Mouse (Mus musculus) retina, adult 2 months (tissue): Measurements from ENCODE around the gene Klrc1.
"Not testable (repeated sequence)": the region's sequence is repeated elsewhere in the genome, so short reads cannot be mapped to it uniquely, and the experiment has no call there.

Experiments
- DNase-seq: peaks from one replicate; pipeline ENCODE4 v3.0.0-alpha.2; 2012; ENCODE audit warnings: low read depth, low spot score

The Klrc1 gene

DNA sequence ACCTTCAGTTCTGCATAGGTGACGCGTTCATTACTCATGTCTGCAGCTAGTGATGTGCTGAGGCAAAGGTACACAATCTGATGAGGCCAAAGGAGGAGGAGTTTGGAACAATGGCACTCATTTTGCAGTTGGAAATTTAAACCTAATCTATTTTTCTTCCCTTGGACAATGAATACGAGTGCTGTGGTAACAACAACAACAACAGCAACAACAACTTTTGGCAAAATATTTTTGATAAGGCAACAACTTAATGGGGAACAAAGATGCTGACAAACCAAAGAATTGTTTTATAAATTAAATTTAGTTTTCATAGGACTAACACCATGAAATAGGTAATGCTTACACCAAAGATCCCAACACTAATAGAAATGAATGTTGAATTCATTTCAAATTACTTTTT, at the start of gene Klrc1:
Gene Klrc1, minus strand, starts transcription at position 101 of the 400 bp plus-strand sequence.
- DNase-seq, result no peak

DNA sequence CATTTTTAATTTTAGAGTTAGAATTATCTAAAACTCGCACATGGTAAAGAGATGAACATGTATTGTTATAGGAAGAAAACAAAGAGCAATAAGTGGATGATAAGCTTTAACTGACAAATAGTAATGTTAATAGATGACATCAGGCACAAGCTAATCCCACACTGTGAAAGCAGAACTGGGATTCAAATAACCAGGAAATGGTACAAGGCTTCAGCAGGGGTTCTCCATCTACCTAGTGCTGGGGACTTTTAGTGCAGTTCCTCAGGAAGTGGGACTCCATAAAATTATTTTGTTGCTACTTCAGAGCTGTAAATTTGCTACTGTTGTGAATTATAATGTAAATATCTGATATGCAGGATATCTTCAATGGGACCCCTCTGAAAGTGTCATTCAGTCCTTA, 48.5 kb upstream of the Klrc1 start:
- no peak for DNase-seq

DNA sequence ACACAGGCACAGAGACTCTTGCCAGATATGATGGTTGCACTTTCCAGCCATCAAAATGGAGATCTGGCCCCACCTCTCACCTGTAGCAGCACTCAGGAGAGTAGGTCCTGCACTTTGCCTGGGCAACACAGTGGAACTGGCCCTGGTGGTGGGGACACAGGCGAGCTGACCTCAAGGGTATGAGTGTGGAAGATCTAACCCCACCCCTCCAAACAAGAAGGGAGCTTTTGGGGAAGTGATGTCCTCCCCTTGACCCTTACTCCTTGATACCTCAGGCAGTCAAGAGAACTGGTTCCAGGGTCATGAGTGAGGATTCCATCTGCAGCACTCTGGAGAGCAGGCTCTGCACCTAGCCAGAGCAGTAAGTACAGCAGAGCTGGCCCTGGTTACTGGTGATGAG, 42.6 kb upstream of the Klrc1 start:
- no peak for DNase-seq

- no peak for DNase-seq
These were observed 41.7 kb upstream of the Klrc1 start for GRCm38 (mm10) chr6:129720487-129720886.

DNA sequence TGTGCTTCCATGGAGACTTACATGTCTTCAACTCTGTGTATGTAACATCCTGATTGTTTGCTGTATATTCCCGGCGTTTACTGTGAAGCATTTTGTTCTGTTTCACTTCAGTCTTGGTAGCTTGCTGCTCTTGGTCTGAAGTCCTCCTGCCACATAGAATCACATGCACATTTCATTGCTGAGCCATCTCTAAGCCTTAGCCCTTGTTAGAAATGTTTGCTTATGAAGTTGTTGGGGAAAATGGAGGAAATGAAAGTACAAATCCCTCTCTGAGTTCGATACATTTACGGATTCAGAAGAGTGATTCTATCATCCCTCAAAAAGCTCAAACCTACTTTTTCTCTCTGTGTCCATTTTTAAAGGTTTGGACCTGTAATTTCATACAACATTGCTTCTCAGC, 38.3 kb upstream of the Klrc1 start, which contains the start of gene Klri1:
Gene Klri1, minus strand, starts transcription at position 101 of the 400 bp plus-strand sequence.
- DNase-seq, result no peak

DNA sequence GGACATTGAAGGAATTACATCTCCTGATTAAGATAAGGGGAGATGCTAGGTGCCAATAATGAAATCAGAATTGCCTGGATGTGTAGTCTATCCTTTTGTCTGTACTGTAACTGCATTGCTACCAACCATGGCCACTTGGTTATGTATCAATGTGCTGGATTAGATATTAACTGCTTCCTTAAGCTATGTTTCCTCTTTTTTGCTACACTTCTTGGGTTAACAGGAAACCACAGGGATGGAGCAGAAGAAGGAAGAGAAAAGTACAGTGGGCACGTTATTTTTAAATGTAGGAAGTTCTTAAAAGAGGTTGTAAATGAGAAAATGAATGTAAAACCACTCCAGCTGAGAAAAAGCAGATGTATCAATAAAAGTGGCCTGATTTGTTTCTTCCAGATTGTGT, 34.8 kb upstream of the Klrc1 start:
- no peak for DNase-seq

DNA sequence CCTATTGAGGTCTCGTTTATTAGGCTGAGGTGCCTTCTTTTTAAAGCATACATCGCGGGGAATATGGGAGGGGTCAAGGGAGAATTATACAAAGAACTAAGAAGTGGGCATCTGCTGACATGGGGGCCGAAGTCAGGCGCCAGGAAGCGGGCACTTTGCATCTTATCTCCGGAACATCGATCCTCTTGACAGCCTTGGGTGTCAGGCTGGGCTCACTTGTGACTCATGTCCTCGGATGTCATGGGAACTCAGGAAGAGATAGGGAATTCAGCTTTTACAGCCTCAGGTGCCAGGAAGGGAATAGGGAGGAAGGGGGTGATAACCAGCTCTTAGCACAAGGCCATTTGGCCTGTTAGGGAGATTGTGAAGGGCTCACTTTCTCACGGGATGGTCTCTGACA, 12.7 kb upstream of the Klrc1 start:
- DNase-seq, result not testable (repeated sequence)

DNA sequence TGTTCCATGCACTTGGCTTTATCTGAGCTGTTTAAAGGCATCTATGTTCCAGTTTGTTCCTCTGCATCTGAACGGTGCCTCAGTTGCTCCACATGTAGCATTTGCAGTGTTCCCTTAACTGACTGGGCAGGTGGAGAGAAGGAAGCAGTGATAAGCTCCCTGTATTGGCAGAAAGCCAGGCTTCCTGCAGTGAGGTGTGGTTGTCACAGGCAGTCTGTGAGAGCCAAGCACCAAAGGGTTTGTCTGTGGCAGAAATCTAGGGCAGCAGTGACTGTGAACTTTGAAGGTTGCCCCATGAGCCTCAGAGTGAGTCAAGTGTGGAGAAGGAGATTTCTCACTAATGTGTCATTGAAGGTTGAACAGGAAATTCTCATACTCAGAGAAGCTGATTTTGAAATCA, 1.6 kb upstream of the Klrc1 start:
- no peak for DNase-seq

- DNase-seq, result not testable (repeated sequence)
These were observed 17.5 kb downstream of the Klrc1 start for GRCm38 (mm10) chr6:129661301-129661700.

- not testable (repeated sequence) for DNase-seq
These were observed 18.2 kb downstream of the Klrc1 start, which contains the start of gene Klrc2 for GRCm38 (mm10) chr6:129660589-129660988. TSS of gene Klrc2 (minus strand) at chr6:129660689.

DNA sequence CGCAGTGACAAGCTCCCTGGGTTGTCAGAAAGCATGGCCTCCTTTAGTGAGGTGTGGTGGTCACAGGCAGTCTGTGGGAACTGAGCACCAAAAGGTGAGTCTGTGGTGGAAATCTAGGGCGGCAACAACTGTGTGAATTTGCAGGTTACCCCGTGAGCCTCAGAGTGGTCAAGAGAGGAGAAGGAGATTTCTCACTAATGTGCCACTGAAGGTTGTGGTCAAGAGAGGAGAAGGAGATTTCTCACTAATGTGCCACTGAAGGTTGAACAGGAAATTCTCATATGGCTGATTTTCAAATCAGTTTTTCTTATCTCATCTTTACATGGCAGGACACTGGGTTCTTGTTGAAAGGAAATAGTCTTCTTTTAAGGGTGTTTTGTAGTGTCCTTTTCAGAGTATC, 34.7 kb downstream of the Klrc1 start:
- not testable (repeated sequence) for DNase-seq

DNA sequence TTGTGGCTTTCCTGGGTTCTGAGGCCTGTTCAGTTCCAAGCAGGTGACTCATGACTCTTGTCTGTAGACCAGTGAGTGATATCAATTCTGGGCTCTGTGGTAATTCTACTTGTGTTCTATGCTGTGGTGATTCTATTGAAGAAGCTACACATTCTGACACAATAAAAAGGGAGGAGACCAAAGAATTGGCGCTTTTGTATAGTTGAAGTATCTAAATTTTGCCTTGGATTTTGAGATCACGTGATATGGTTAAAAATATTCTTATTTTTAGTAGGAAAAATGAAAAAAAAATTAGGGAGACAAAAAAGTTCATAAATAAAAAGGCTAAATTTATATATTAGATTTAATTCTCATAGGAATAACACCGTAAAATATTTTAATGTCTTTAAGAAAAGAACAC, 35.5 kb downstream of the Klrc1 start, which contains the start of gene Klrc3:
Gene Klrc3, minus strand, starts transcription at position 101 of the 400 bp plus-strand sequence.
- DNase-seq, result not testable (repeated sequence)

DNA sequence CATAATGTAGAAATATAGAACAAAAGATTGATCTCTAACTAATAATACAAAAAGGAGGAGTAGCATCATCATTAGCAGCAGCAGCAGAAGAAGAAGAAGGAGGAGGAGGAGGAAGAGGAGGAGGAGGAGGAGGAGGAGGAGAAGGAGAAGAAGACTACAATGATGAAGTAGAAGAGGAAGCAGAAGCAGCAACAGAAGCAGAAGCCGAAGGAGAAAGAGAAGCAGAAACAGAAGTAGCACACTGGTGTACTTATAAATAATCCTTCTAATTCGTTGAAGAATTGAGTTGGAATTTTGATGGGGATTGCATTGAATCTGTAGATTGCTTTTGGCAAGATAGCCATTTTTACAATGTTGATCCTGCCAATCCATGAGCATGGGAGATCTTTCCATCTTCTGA, 47.7 kb downstream of the Klrc1 start:
- not testable (repeated sequence) for DNase-seq

GRCm38 (mm10) chr6:129623735-129624134, 55.0 kb downstream of the Klrc1 start, which contains the start of gene Klrk1:
TSS of gene Klrk1 (minus strand) at chr6:129623864.
- DNase-seq, result no peak
